ENCODE assay signal across 3 mouse cellular contexts in genomic region chr1:153412663-153413396, GRCm38 (mm10). TPM values are rescaled to one million over a fixed set of nuclear protein-coding genes. Genes with fewer than 3 reads are reported as not detected.
"Had no signal": no experiment of that assay in that cellular context is flagged by ENCODE, and none has a peak within 500 bp of the region (broad histone marks: within the 10 kb centered on the region; RNA-seq: fewer than 3 reads in every experiment).

No protein-coding gene starts in this region.

RNA-seq across cellular contexts. Expression of gene Shcbp1l, which starts 12.1 kb away (rescaled TPM):
- total RNA-seq: liver, adult 2 months; monocyte, adult 5-6 weeks had no signal
- polyA plus RNA-seq: liver, adult 2 months; myocyte had no signal
